Comparison of ENCODE assay signal across 8 mouse cellular contexts in the genomic region with DNA sequence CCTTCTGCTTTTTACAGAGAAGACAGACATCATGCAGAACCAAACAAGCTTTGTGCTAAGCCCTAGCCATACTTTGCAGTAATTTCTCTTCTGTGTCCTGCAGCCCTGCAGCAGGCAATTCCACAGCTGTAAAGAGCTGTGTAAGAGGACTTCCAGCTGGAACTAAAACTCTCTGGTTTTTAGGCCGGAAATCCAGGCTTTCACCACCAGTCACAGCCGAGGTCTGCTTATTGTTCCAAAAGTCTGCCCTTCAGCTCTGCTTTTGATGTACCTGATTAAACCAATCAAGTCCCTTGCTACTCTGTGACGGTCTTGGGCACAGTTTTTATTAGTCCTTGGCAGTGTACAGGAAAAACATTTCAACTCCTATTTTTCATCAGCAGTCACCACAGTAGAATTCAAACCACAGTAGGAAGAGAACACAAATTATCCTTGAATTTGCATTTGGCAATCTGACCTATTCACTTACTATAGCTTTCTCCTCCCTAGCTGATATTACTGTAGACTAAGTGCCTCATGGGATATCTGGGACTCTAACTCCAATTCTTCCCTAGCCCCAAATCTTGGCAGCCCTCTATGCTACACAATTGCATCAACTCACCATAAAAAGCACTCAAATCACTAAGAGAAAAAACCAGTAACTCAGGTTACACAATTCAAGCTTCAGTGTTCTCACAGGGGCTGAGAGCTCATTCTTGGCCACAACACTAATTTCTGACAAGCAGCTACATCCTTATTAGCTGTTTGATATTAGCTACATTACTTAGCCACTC. TPM values are rescaled to one million over a fixed set of nuclear protein-coding genes. Genes with fewer than 3 reads are reported as not detected.
DNase-seq lines count a peak whose midpoint lies in the region; ATAC-seq and TF ChIP-seq lines count a peak whose summit lies in the region.
"Had no signal": no experiment of that assay in that cellular context is flagged by ENCODE, and none has a peak within 500 bp of the region (broad histone marks: within the 10 kb centered on the region; RNA-seq: fewer than 3 reads in every experiment).

No protein-coding gene starts in this region.

- ATAC-seq in heart, embryonic 13.5 days (ENCODE audit: extremely low read depth, insufficient number of reproducible peaks, low FRiP score, low TSS enrichment), result no peak
- no peak for ATAC-seq in liver, embryonic 11.5 days (replicated peaks; ENCODE audit: low FRiP score)
- ATAC-seq in megakaryocyte progenitor cell, adult 5-6 weeks (replicated peaks; ENCODE audit: poor library complexity), result no peak
- ATAC-seq: hindbrain, postnatal 0 days had no signal

- H3K9me3 ChIP-seq in ES-Bruce4 (replicated peaks; ENCODE audit: control insufficient read depth, insufficient read depth, low read length, poor library complexity, severe bottlenecking), result no peaks in the 10 kb centered on the region
- no peaks in the 10 kb centered on the region for H3K9me3 ChIP-seq in heart, embryonic 13.5 days
- no peaks in the 10 kb centered on the region for H3K9me3 ChIP-seq in liver, embryonic 11.5 days (ENCODE audit: control insufficient read depth, low read length)

- 15% methylated on average over 3 of the region's 3 CpGs for WGBS in heart, embryonic 13.5 days
- 43% methylated on average over 3 of the region's 3 CpGs for WGBS in liver, embryonic 11.5 days

- no peak overlapping the region for H3K4me3 ChIP-seq in ES-Bruce4 (ENCODE audit: low read depth, low read length)
- peak overlapping the region; percentile 67; the same call in 1 of the 2 replicates for H3K4me3 ChIP-seq in heart, embryonic 13.5 days
- H3K4me3 ChIP-seq in liver, embryonic 11.5 days (ENCODE audit: low read depth, low read length), result no peak overlapping the region

- peak; percentile 9 for DNase-seq in R1 (ENCODE audit: low read depth, low spot score)
- DNase-seq in liver, embryonic 11.5 days (ENCODE audit: low spot score), result no peak
- DNase-seq in cerebellum, postnatal 36 days, result no peak
- DNase-seq in frontal cortex, postnatal 25 days (ENCODE audit: low spot score in 2 of 2), result no peak

- no peak for TF ChIP-seq POLR2A in ES-Bruce4 (IDR thresholded peaks at IDR 0.05; ENCODE audit: insufficient read depth, low read length)

- no peak for TF ChIP-seq EP300 in ES-Bruce4 (IDR thresholded peaks at IDR 0.05; ENCODE audit: insufficient read depth, low read depth, low read length)

- H3K4me1 ChIP-seq in ES-Bruce4 (ENCODE audit: control insufficient read depth, insufficient read depth, low read length), result peaks cover 5% of the 10 kb centered on the region
- peaks cover 74% of the 10 kb centered on the region for H3K4me1 ChIP-seq in heart, embryonic 13.5 days
- peaks cover 23% of the 10 kb centered on the region for H3K4me1 ChIP-seq in liver, embryonic 11.5 days (replicated peaks; ENCODE audit: control insufficient read depth, insufficient read depth, low read length)

- no peaks in the 10 kb centered on the region for H3K27me3 ChIP-seq in ES-Bruce4 (ENCODE audit: control insufficient read depth, insufficient read depth, low read length, poor library complexity, severe bottlenecking)
- no peaks in the 10 kb centered on the region for H3K27me3 ChIP-seq in heart, embryonic 13.5 days (replicated peaks)
- no peaks in the 10 kb centered on the region for H3K27me3 ChIP-seq in liver, embryonic 11.5 days (replicated peaks; ENCODE audit: control insufficient read depth, insufficient read depth, low read length)

- H3K36me3 ChIP-seq in ES-Bruce4 (ENCODE audit: control insufficient read depth, insufficient read depth, low read length, poor library complexity, severe bottlenecking), result no peaks in the 10 kb centered on the region
- H3K36me3 ChIP-seq in heart, embryonic 13.5 days, result no peaks in the 10 kb centered on the region
- no peaks in the 10 kb centered on the region for H3K36me3 ChIP-seq in liver, embryonic 11.5 days (ENCODE audit: control insufficient read depth, insufficient read depth, low read length)

- H3K4me2 ChIP-seq in heart, embryonic 13.5 days, result peak overlapping the region; percentile 72
- H3K4me2 ChIP-seq in liver, embryonic 11.5 days, result peak overlapping the region; percentile 26

- peak overlapping the region; percentile 83 for H3K27ac ChIP-seq in ES-Bruce4 (ENCODE audit: insufficient read depth, low read length)
- H3K27ac ChIP-seq in heart, embryonic 13.5 days (replicated peaks), result peak overlapping the region; percentile 95
- H3K27ac ChIP-seq in liver, embryonic 11.5 days (ENCODE audit: low read depth, low read length), result peak overlapping the region; percentile 16
- H3K27ac ChIP-seq: hindbrain, postnatal 0 days had no signal

- no peak for TF ChIP-seq CTCF in ES-Bruce4 (IDR thresholded peaks at IDR 0.05; ENCODE audit: low read depth, low read length)

- H3K9ac ChIP-seq in ES-Bruce4 (ENCODE audit: low read depth, poor library complexity, severe bottlenecking), result peak overlapping the region; percentile 40
- H3K9ac ChIP-seq in heart, embryonic 13.5 days, result peak overlapping the region; percentile 77; the same call in 1 of the 2 replicates
- no peak overlapping the region for H3K9ac ChIP-seq in liver, embryonic 11.5 days (ENCODE audit: low read depth, low read length)

RNA-seq across cellular contexts. Expression of gene Nfyc, which starts 14.2 kb away (rescaled TPM):
- polyA plus RNA-seq in ES-Bruce4 (2011; ENCODE audit: insufficient read depth, insufficient read length, low read depth, missing spikeins), result 40.1 and 46.2 TPM in 2 replicates
- 95.8 and 97.4 TPM in 2 replicates for polyA plus RNA-seq in heart, embryonic 13.5 days (2015; fragmentation: Nextera tagmentation; extraction: Ambion mirVana)
- 83.1 and 92.6 TPM in 2 replicates for polyA plus RNA-seq in liver, embryonic 11.5 days (2014; fragmentation: Nextera tagmentation; extraction: Ambion mirVana)
- total RNA-seq in megakaryocyte progenitor cell, adult 5-6 weeks (2015), result 60.6 and 69.9 TPM in 2 replicates
- total RNA-seq in megakaryocyte progenitor cell, adult 5-6 weeks (2017), result 40.8 and 41.5 TPM in 2 replicates

RNA-seq across cellular contexts. Expression of gene Rims3, which starts 37.4 kb away (rescaled TPM):
- polyA plus RNA-seq in ES-Bruce4 (2011; ENCODE audit: insufficient read depth, insufficient read length, low read depth, missing spikeins), result 7.3 and 9.3 TPM in 2 replicates
- polyA plus RNA-seq in heart, embryonic 13.5 days (2015; fragmentation: Nextera tagmentation; extraction: Ambion mirVana), result 0.51 and 0.60 TPM in 2 replicates
- polyA plus RNA-seq in liver, embryonic 11.5 days (2014; fragmentation: Nextera tagmentation; extraction: Ambion mirVana), result 0.66 and 1.1 TPM in 2 replicates
- 0.02 and 0.07 TPM in 2 replicates for total RNA-seq in megakaryocyte progenitor cell, adult 5-6 weeks (2015)
- total RNA-seq in megakaryocyte progenitor cell, adult 5-6 weeks (2017), result 0.14 TPM in 1 of 2 replicates, not detected in the other

Comparison
In these comparisons a context has a peak if more than half of its experiments do, and no peak if none do; other contexts are left out.
1. H3K27ac ChIP-seq: peak in every context shown above with its lines; median percentile 95 in heart, embryonic 13.5 days; 83 in ES-Bruce4; 16 in liver, embryonic 11.5 days.